Mouse (Mus musculus): ENCODE results near the gene Pycr2. TPM values are rescaled to one million over a fixed set of nuclear protein-coding genes. Genes with fewer than 3 reads are reported as not detected.

The Pycr2 gene
- polyA plus RNA-seq (2015; fragmentation: Nextera tagmentation; extraction: Ambion mirVana) = 112 and 113 TPM in 2 replicates

- Histone ChIP-seq H3K9ac (peak within 1 kb of the TSS; percentile 92), H3K4me3 (peak within 1 kb of the TSS; percentile 77), H3K27me3 (no peaks in the 10 kb centered on the region), H3K4me2 (replicated peaks) (peak within 1 kb of the TSS; percentile 81), H3K4me1 (peaks cover 20% of the 10 kb centered on the region), H3K27ac (peak within 1 kb of the TSS; percentile 81), H3K9me3 (no peaks in the 10 kb centered on the region), H3K36me3 (peaks cover 37% of the 10 kb centered on the region)
- ATAC-seq (ENCODE audit: low FRiP score, low read depth) = peak; percentile 99
- WGBS = 1% methylated on average over 52 of the region's 52 CpGs
These were observed at the start of gene Pycr2 for GRCm38 (mm10) chr1:180904039-180904814. Gene Pycr2, plus strand, starts transcription at chr1:180904293.

- Histone ChIP-seq H3K4me3 (no peak overlapping the region), H3K9me3 (no peaks in the 10 kb centered on the region), H3K4me1 (no peaks in the 10 kb centered on the region), H3K27me3 (no peaks in the 10 kb centered on the region), H3K9ac (no peak overlapping the region), H3K36me3 (peaks cover 87% of the 10 kb centered on the region), H3K4me2 (replicated peaks) (no peak overlapping the region), H3K27ac (no peak overlapping the region)
- no peak for ATAC-seq (ENCODE audit: low FRiP score, low read depth)
These were observed 45.3 kb upstream of the Pycr2 start for GRCm38 (mm10) chr1:180858763-180859162.

- H3K36me3 ChIP-seq = peaks cover 96% of the 10 kb centered on the region
- H3K4me3 ChIP-seq = no peak overlapping the region
- H3K9ac ChIP-seq = no peak overlapping the region
- 85% methylated on average over 6 of the region's 6 CpGs for WGBS
- no peak overlapping the region for H3K27ac ChIP-seq
- H3K27me3 ChIP-seq = no peaks in the 10 kb centered on the region
- H3K4me1 ChIP-seq = no peaks in the 10 kb centered on the region
- ATAC-seq (ENCODE audit: low FRiP score, low read depth) = no peak
- no peak overlapping the region for H3K4me2 ChIP-seq (replicated peaks)
- H3K9me3 ChIP-seq = no peaks in the 10 kb centered on the region
These were observed 44.1 kb upstream of the Pycr2 start for GRCm38 (mm10) chr1:180860030-180860429.

GRCm38 (mm10) chr1:180863606-180864005, 40.5 kb upstream of the Pycr2 start:
- WGBS = 16% methylated on average over 1 of the region's 1 CpGs
- Histone ChIP-seq H3K27ac (no peak overlapping the region), H3K9ac (no peak overlapping the region), H3K36me3 (peaks cover 94% of the 10 kb centered on the region), H3K9me3 (no peaks in the 10 kb centered on the region), H3K4me1 (no peaks in the 10 kb centered on the region), H3K27me3 (no peaks in the 10 kb centered on the region), H3K4me3 (no peak overlapping the region), H3K4me2 (replicated peaks) (no peak overlapping the region)
- ATAC-seq (ENCODE audit: low FRiP score, low read depth) = no peak

- 91% methylated on average over 7 of the region's 7 CpGs for WGBS
- no peak for ATAC-seq (ENCODE audit: low FRiP score, low read depth)
These were observed 38.1 kb upstream of the Pycr2 start for GRCm38 (mm10) chr1:180866001-180866400.

GRCm38 (mm10) chr1:180870122-180870650, 33.9 kb upstream of the Pycr2 start:
- no peaks in the 10 kb centered on the region for H3K9me3 ChIP-seq
- H3K4me3 ChIP-seq = no peak overlapping the region
- WGBS = 64% methylated on average over 13 of the region's 13 CpGs
- no peaks in the 10 kb centered on the region for H3K4me1 ChIP-seq
- peaks cover 34% of the 10 kb centered on the region for H3K36me3 ChIP-seq
- no peak overlapping the region for H3K4me2 ChIP-seq (replicated peaks)
- no peaks in the 10 kb centered on the region for H3K27me3 ChIP-seq
- no peak overlapping the region for H3K9ac ChIP-seq
- no peak for ATAC-seq (ENCODE audit: low FRiP score, low read depth)
- no peak overlapping the region for H3K27ac ChIP-seq

More at GRCm38 (mm10) chr1:180866001-180866400, 38.1 kb upstream of the Pycr2 start:
- no peak overlapping the region for H3K4me2 ChIP-seq (replicated peaks)
- no peaks in the 10 kb centered on the region for H3K27me3 ChIP-seq
- H3K9ac ChIP-seq = no peak overlapping the region
- H3K4me1 ChIP-seq = no peaks in the 10 kb centered on the region
- H3K27ac ChIP-seq = no peak overlapping the region
- H3K4me3 ChIP-seq = no peak overlapping the region
- H3K36me3 ChIP-seq = peaks cover 74% of the 10 kb centered on the region
- no peaks in the 10 kb centered on the region for H3K9me3 ChIP-seq

- Histone ChIP-seq H3K9me3 (no peaks in the 10 kb centered on the region), H3K36me3 (no peaks in the 10 kb centered on the region), H3K4me2 (replicated peaks) (no peak overlapping the region), H3K4me1 (no peaks in the 10 kb centered on the region), H3K4me3 (no peak overlapping the region), H3K9ac (no peak overlapping the region), H3K27me3 (no peaks in the 10 kb centered on the region), H3K27ac (no peak overlapping the region)
- no peak for ATAC-seq (ENCODE audit: low FRiP score, low read depth)
- 21% methylated on average over 9 of the region's 9 CpGs for whole genome bisulfite sequencing
These were observed 30.1 kb upstream of the Pycr2 start for GRCm38 (mm10) chr1:180873861-180874484.

GRCm38 (mm10) chr1:180874615-180875014, 29.5 kb upstream of the Pycr2 start:
- WGBS = 67% methylated on average over 2 of the region's 2 CpGs
- H3K4me1 ChIP-seq = no peaks in the 10 kb centered on the region
- H3K36me3 ChIP-seq = no peaks in the 10 kb centered on the region
- no peak for ATAC-seq (ENCODE audit: low FRiP score, low read depth)
- no peak overlapping the region for H3K4me3 ChIP-seq
- H3K9me3 ChIP-seq = no peaks in the 10 kb centered on the region
- H3K27ac ChIP-seq = no peak overlapping the region
- H3K9ac ChIP-seq = no peak overlapping the region
- no peak overlapping the region for H3K4me2 ChIP-seq (replicated peaks)
- H3K27me3 ChIP-seq = no peaks in the 10 kb centered on the region

GRCm38 (mm10) chr1:180875126-180875525, 29.0 kb upstream of the Pycr2 start:
- no peak for ATAC-seq (ENCODE audit: low FRiP score, low read depth)
- Histone ChIP-seq H3K36me3 (no peaks in the 10 kb centered on the region), H3K4me1 (no peaks in the 10 kb centered on the region), H3K9me3 (no peaks in the 10 kb centered on the region), H3K4me3 (no peak overlapping the region), H3K4me2 (replicated peaks) (no peak overlapping the region), H3K27me3 (no peaks in the 10 kb centered on the region), H3K27ac (no peak overlapping the region), H3K9ac (no peak overlapping the region)
- 85% methylated on average over 9 of the region's 9 CpGs for WGBS

GRCm38 (mm10) chr1:180877466-180877865, 26.6 kb upstream of the Pycr2 start:
- no peak overlapping the region for H3K27ac ChIP-seq
- H3K27me3 ChIP-seq = no peaks in the 10 kb centered on the region
- H3K9ac ChIP-seq = no peak overlapping the region
- no peak overlapping the region for H3K4me2 ChIP-seq (replicated peaks)
- H3K36me3 ChIP-seq = no peaks in the 10 kb centered on the region
- no peak overlapping the region for H3K4me3 ChIP-seq
- 79% methylated on average over 4 of the region's 4 CpGs for WGBS
- ATAC-seq (ENCODE audit: low FRiP score, low read depth) = no peak
- H3K9me3 ChIP-seq = no peaks in the 10 kb centered on the region
- no peaks in the 10 kb centered on the region for H3K4me1 ChIP-seq

GRCm38 (mm10) chr1:180881768-180882167, 22.3 kb upstream of the Pycr2 start:
- Histone ChIP-seq H3K4me1 (no peaks in the 10 kb centered on the region), H3K9me3 (no peaks in the 10 kb centered on the region), H3K4me3 (no peak overlapping the region), H3K36me3 (no peaks in the 10 kb centered on the region), H3K4me2 (replicated peaks) (no peak overlapping the region), H3K9ac (no peak overlapping the region), H3K27me3 (no peaks in the 10 kb centered on the region), H3K27ac (no peak overlapping the region)
- no peak for ATAC-seq (ENCODE audit: low FRiP score, low read depth)
- WGBS = 79% methylated on average over 3 of the region's 3 CpGs

- H3K4me2 ChIP-seq (replicated peaks) = no peak overlapping the region
- H3K4me3 ChIP-seq = no peak overlapping the region
- 21% methylated on average over 7 of the region's 7 CpGs for WGBS
- H3K9ac ChIP-seq = no peak overlapping the region
- H3K36me3 ChIP-seq = no peaks in the 10 kb centered on the region
- no peak overlapping the region for H3K27ac ChIP-seq
- no peak for ATAC-seq (ENCODE audit: low FRiP score, low read depth)
- H3K27me3 ChIP-seq = no peaks in the 10 kb centered on the region
- H3K9me3 ChIP-seq = no peaks in the 10 kb centered on the region
- H3K4me1 ChIP-seq = peaks cover 6% of the 10 kb centered on the region
These were observed 20.4 kb upstream of the Pycr2 start for GRCm38 (mm10) chr1:180883731-180884130.

Measured in limb, embryonic 13.5 days (tissue).